Mouse (Mus musculus) Patski (cell line): ENCODE results near the gene Cand2. TPM values are rescaled to one million over a fixed set of nuclear protein-coding genes. Genes with fewer than 3 reads are reported as not detected.

Experiments used
- ATAC-seq: fragments of 100-300 bp; one replicate; pipeline ENCODE4 v1.8.0; 2021
- CTCF ChIA-PET: fragments of 350-600 bp; sonication (Branson Sonifier 250); formaldehyde crosslinking; loops from one replicate; lab custom pipeline; 2022; ENCODE audit warnings: inconsistent platforms; lab: Charles Lee
- POLR2A ChIA-PET: fragments of 350-600 bp; sonication (Branson Sonifier 250); formaldehyde crosslinking; loops from one replicate; lab custom pipeline; 2022; ENCODE audit warnings: antibody characterized with exemption, inconsistent platforms; lab: Charles Lee
- DNase-seq: peaks from one replicate; pipeline ENCODE4 v3.0.0-alpha.2; 2011; ENCODE audit warnings: low read depth, low spot score
- H3K27me3 ChIP-seq: fragments of 371-371 bp; one replicate; pipeline ENCODE4 v1.5.1; 2021
- CTCF ChIP-seq: fragments of 100-300 bp; IDR thresholded peaks from one replicate; pipeline ENCODE4 v1.5.1; 2021
- in situ Hi-C: fragments of 300-500 bp; cut with MboI; formaldehyde crosslinking; loops from 3 replicates; pipeline ENCODE4 v1.11.1; 2018; ENCODE audit warnings: low pct_unique_long_range_greater_than_20kb, mixed read lengths
- polyA plus RNA-seq: library from polyadenylated mRNA; unstranded; gene quantifications from one replicate; pipeline ENCODE4 v1.2.3, GENCODE M21; 2021

Cand2 gene
- polyA plus RNA-seq, 1 experiment from 2014 or later, result 9.9 TPM

GRCm38 (mm10) chr6:115804432-115805192 lies 30.3 kb downstream of the Cand2 start:
- DNase-seq (no peak), ATAC-seq (no peak)
- in situ Hi-C loops, result no loop called here
- ChIA-PET POLR2A (interaction anchor here (0.6 to 1.1 kb wide), 2 partner anchors 255 to 1220 kb away, joined by 3 read pairs; no protein-coding TSS in a partner anchor), CTCF (interaction anchor here (1.3 to 1.5 kb wide), 3 partner anchors 11 to 77 kb away, joined by 3 read pairs; no protein-coding TSS in a partner anchor)
- TF ChIP-seq CTCF, result no peak
- H3K27me3 ChIP-seq, result no peaks in the 10 kb centered on the region

DNA sequence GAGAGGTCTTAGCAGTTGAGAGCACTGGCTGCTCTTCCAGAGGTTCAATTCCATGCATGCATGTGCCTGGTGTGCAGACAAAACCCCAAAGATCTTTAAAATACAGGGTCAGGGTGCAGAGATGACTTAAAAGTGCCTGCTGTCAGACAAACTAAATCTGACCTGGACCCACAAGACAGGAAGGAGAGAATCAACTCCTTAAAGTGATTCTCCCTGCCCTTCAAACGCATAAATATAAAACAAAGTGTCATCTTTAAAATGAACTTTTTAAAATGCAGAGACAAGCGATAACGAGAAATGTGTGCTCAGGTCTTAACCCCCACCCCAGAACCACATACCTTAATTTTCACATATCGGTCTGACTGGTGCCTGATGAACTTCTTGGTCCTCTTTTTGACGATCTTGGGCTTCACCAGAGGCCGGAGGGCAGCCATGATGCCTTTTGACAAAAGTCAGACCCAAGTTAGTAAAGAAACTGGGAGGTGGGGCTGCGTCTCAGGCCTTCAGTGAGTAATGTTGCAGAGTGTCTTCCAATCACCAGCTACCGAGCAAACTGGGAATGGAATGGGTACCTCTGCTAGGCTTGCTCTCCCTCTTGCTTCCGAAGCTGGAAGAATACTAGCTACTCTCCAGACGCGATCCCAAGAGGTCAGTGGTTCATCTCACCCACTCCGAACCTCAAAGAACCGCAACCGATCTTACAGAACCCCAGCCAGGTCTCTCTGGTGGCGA lies 33.3 kb downstream of the Cand2 start:
- CTCF ChIA-PET, result interaction anchor here (1.6 kb wide), 1 partner anchor 39 kb away, joined by 3 read pairs; no protein-coding TSS in a partner anchor
- in situ Hi-C loops, result no loop called here
- no peaks in the 10 kb centered on the region for H3K27me3 ChIP-seq
- ATAC-seq (no peak), DNase-seq (no peak)
- no peak for TF ChIP-seq CTCF
- POLR2A ChIA-PET, result interaction anchor here (0.6 to 1.6 kb wide), 3 partner anchors 8 to 1862 kb away, joined by 3 to 5 read pairs (median 4); no protein-coding TSS in a partner anchor

DNA sequence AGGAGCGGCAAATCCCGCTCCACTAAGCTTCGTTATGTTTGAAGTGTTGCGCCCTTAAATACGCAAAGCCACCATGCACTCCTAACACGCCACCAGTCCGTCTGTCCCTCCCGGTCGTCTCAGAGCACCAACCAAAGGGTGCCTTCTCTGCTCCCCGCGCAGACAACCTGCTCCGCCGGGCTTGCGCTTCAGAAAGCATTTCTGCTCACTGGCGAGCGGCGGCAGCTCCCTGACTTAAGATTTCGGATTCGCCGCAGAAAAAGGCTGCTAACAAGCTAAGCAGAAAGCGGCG lies 33.8 kb downstream of the Cand2 start:
- ATAC-seq, result peak; percentile 4
- in situ Hi-C loops, result no loop called here
- POLR2A ChIA-PET, result interaction anchor here (0.6 to 1.6 kb wide), 3 partner anchors 8 to 1862 kb away, joined by 3 to 5 read pairs (median 4); no protein-coding TSS in a partner anchor

GRCm38 (mm10) chr6:115808488-115809231 lies 34.3 kb downstream of the Cand2 start, which contains the start of gene Rpl32:
Gene Rpl32 (minus strand): TSS chr6:115808747.
- H3K27me3 ChIP-seq, result no peaks in the 10 kb centered on the region
- in situ Hi-C loops, result no loop called here
- ChIA-PET CTCF (interaction anchor here (0.7 to 1.6 kb wide), 7 partner anchors 14 to 185 kb away, joined by 3 to 4 read pairs (median 3); partner anchors contain the start of gene Efcab12), POLR2A (interaction anchor here (0.8 to 1.6 kb wide), 3 partner anchors 9 to 111 kb away, joined by 3 to 5 read pairs (median 3); no protein-coding TSS in a partner anchor)
- peak; percentile 89 for DNase-seq
- ATAC-seq, result peak; percentile 64
- TF ChIP-seq CTCF, result no peak

More for the DNA sequence above, 33.8 kb downstream of the Cand2 start:
- H3K27me3 ChIP-seq, result no peaks in the 10 kb centered on the region
- DNase-seq, result no peak
- no peak for TF ChIP-seq CTCF
- CTCF ChIA-PET, result interaction anchor here (1.6 kb wide), 1 partner anchor 39 kb away, joined by 3 read pairs; no protein-coding TSS in a partner anchor

GRCm38 (mm10) chr6:115811606-115812005 lies 37.3 kb downstream of the Cand2 start:
- ChIA-PET CTCF (interaction anchor here (1.2 kb wide), 1 partner anchor 34 kb away, joined by 4 read pairs; no protein-coding TSS in a partner anchor), POLR2A (no interaction called here)
- DNase-seq (no peak), ATAC-seq (no peak)
- TF ChIP-seq CTCF, result no peak
- H3K27me3 ChIP-seq, result no peaks in the 10 kb centered on the region
- in situ Hi-C loops, result no loop called here

DNA sequence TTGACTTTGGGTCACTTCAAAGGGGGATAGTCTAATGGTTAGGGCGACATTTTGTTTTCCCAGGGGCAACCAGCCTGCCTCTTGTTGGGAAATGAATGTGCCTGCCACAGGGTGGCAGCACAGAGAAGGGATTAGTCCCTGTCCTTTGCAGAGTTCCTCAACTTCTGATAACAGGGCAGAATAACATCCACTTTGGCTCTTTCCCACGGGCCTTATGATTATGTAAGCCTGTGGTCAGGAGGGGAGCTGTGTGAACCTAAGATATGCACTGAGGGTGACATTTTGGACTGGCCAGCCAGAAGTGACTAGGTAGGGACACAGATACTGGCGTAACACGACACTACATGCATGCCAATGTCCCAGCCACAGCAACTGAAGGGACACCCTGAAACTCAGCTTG lies 39.8 kb downstream of the Cand2 start:
- in situ Hi-C loops, result no loop called here
- peak; percentile 8 for ATAC-seq
- no peaks in the 10 kb centered on the region for H3K27me3 ChIP-seq
- DNase-seq, result no peak
- CTCF ChIA-PET, result interaction anchor here (1.3 to 2.1 kb wide), 3 partner anchors 10 to 40 kb away, joined by 4 to 11 read pairs (median 7); no protein-coding TSS in a partner anchor
- TF ChIP-seq CTCF, result no peak
- POLR2A ChIA-PET, result no interaction called here

- POLR2A ChIA-PET, result no interaction called here
- DNase-seq (no peak), ATAC-seq (no peak)
- no peaks in the 10 kb centered on the region for H3K27me3 ChIP-seq
- TF ChIP-seq CTCF, result no peak
- in situ Hi-C loops, result no loop called here
- CTCF ChIA-PET, result interaction anchor here (1.3 to 2.1 kb wide), 3 partner anchors 9 to 33 kb away, joined by 4 to 11 read pairs (median 4); no protein-coding TSS in a partner anchor
These were observed 40.7 kb downstream of the Cand2 start for GRCm38 (mm10) chr6:115815041-115815440.

- in situ Hi-C loops, result no loop called here
- DNase-seq (no peak), ATAC-seq (no peak)
- ChIA-PET POLR2A (no interaction called here), CTCF (interaction anchor here (1.9 kb wide), 1 partner anchor 14 kb away, joined by 4 read pairs; no protein-coding TSS in a partner anchor)
- peaks cover 7% of the 10 kb centered on the region for H3K27me3 ChIP-seq
- no peak for TF ChIP-seq CTCF
These were observed 43.8 kb downstream of the Cand2 start for GRCm38 (mm10) chr6:115818129-115818528.

DNA sequence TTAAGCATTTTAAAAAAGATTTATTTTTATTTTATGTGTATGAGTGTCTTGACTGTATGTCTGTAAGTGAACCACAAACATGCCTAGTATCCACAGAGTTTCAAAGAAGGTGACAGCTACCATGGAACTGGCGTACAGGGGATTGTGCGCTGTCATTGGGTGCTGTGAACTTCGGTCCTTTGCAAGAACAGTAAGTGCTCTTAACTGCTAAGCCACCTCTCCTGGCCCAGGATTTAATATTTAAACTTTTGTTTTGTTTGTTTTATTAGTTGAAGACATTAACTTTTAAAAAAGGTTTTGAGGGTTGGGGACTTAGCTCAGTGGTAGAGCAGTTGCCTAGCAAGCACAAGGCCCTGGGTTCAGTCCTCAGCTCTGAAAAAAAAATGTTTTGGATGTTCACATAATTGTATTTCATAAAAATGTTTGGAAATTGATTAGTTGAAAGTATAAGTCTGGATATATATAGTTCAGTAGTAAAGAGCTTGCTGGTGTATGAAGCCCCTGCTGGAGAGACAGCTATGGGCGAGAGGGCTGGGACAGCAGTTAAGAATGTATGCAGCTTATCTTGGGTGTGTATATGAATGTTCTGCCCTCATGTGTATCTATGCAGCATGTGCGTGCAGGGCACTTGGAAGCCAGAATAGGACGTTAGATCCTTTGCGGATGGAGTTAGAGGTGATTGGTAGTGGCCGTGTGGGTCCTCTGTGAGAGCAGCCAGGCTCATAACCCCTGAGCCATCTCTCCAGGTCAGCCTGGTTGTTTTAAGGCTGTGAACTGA lies 47.1 kb downstream of the Cand2 start:
- DNase-seq, result no peak
- POLR2A ChIA-PET, result interaction anchor here (0.6 kb wide), 1 partner anchor 72 kb away, joined by 4 read pairs; no protein-coding TSS in a partner anchor
- peaks cover 7% of the 10 kb centered on the region for H3K27me3 ChIP-seq
- no peak for TF ChIP-seq CTCF
- ATAC-seq, result no peak
- CTCF ChIA-PET, result interaction anchor here (0.8 to 1.1 kb wide), 2 partner anchors 10 to 13 kb away, joined by 3 to 4 read pairs; no protein-coding TSS in a partner anchor
- in situ Hi-C loops, result no loop called here
